Mouse (Mus musculus) liver, adult 2 months (tissue): ENCODE measurements around the gene Ntn3. TPM values are rescaled to one million over a fixed set of nuclear protein-coding genes. Genes with fewer than 3 reads are reported as not detected.

Experiments used
- DNase-seq: peaks from one replicate; pipeline ENCODE4 v3.0.0-alpha.2; 2011; ENCODE audit warnings: low read depth, low spot score; ENCODE audit errors: extremely low read depth
- H3K27ac ChIP-seq: fragments of 200-500 bp; replicated peaks from 2 replicates; pipeline ENCODE4 v1.5.1; 2012; ENCODE audit warnings: low read depth, mild to moderate bottlenecking, control low read depth, inconsistent platforms, low read length; ENCODE audit not compliant: insufficient read depth
- H3K27me3 ChIP-seq: fragments of 200-500 bp; 2 replicates; pipeline ENCODE4 v1.6.1; 2012; ENCODE audit warnings: mild to moderate bottlenecking, moderate library complexity, low read length, inconsistent platforms; ENCODE audit not compliant: control insufficient read depth, insufficient read depth
- H3K36me3 ChIP-seq: fragments of 200-500 bp; 2 replicates; pipeline ENCODE4 v1.6.1; 2012; ENCODE audit warnings: low read length, inconsistent platforms; ENCODE audit not compliant: control insufficient read depth, insufficient read depth
- H3K4me1 ChIP-seq: fragments of 200-500 bp; 2 replicates; pipeline ENCODE4 v1.6.1; 2011; ENCODE audit warnings: low read length; ENCODE audit not compliant: control insufficient read depth, insufficient read depth
- H3K4me3 ChIP-seq: fragments of 200-500 bp; 2 replicates; pipeline ENCODE4 v1.5.1; 2011; ENCODE audit warnings: low read depth, mild to moderate bottlenecking, control low read depth, low read length, moderate library complexity; ENCODE audit not compliant: insufficient read depth
- H3K79me2 ChIP-seq: fragments of 200-500 bp; 2 replicates; pipeline ENCODE4 v1.6.1; 2012; ENCODE audit warnings: inconsistent platforms, mild to moderate bottlenecking, low read length, moderate library complexity; ENCODE audit not compliant: control insufficient read depth, insufficient read depth
- H3K9ac ChIP-seq: fragments of 200-500 bp; 2 replicates; pipeline ENCODE4 v1.6.1; 2012; ENCODE audit warnings: low read depth, mild to moderate bottlenecking, control low read depth, inconsistent platforms, low read length
- CTCF ChIP-seq: fragments of 200-500 bp; IDR thresholded peaks from 2 replicates; pipeline ENCODE4 v1.5.1; 2011; ENCODE audit warnings: low read depth, low read length, control low read depth
- POLR2A ChIP-seq: fragments of 200-500 bp; IDR thresholded peaks from 2 replicates; pipeline ENCODE4 v1.6.1; 2011; ENCODE audit warnings: low read length, control low read depth; ENCODE audit not compliant: insufficient read depth; ENCODE audit errors: extremely low read depth
- WGBS: fragments of 180-500 bp; shearing (Covaris S2); methylation state at CpG from one replicate; pipeline ENCODE4 v1.1.7; 2018; 5-methylcytosine and 5-hydroxymethylcytosine counted together
- polyA plus RNA-seq: library from polyadenylated mRNA; depleted of rRNA; stranded (reverse); fragments of >200 nt; gene quantifications from 2 replicates; pipeline ENCODE4 v1.2.3, GENCODE M21; 2012
- total RNA-seq: library from RNA; depleted of rRNA; stranded (reverse); fragments of >200 nt; gene quantifications from 2 replicates; pipeline ENCODE4 v1.2.3, GENCODE M21; 2014

Ntn3 gene
- total and polyA plus RNA-seq, 2 experiments: 2.3 to 7.4 TPM

- peak; percentile 60 for DNase-seq
- H3K79me2 ChIP-seq: peaks cover 6% of the 10 kb centered on the region; the same call in 1 of the 2 replicates
- no peaks in the 10 kb centered on the region for H3K27me3 ChIP-seq
- H3K4me3 ChIP-seq: no peak overlapping the region
- 32% methylated on average over 8 of the region's 8 CpGs for WGBS
- no peaks in the 10 kb centered on the region; the same call in 1 of the 2 replicates for H3K36me3 ChIP-seq
- no peak overlapping the region for H3K9ac ChIP-seq
- no peak overlapping the region for H3K27ac ChIP-seq
- H3K4me1 ChIP-seq: peaks cover 11% of the 10 kb centered on the region
- TF ChIP-seq CTCF (no peak), POLR2A (no peak)
Measured at GRCm38 (mm10) chr17:24192848-24193247, 16.5 kb downstream of the Ntn3 start.

GRCm38 (mm10) chr17:24191481-24191880 lies 17.9 kb downstream of the Ntn3 start:
- no peak for DNase-seq
- H3K9ac ChIP-seq: no peak overlapping the region
- no peak overlapping the region for H3K27ac ChIP-seq
- H3K36me3 ChIP-seq: no peaks in the 10 kb centered on the region; the same call in 1 of the 2 replicates
- H3K79me2 ChIP-seq: peaks cover 6% of the 10 kb centered on the region; the same call in 1 of the 2 replicates
- TF ChIP-seq POLR2A (no peak), CTCF (no peak)
- H3K4me1 ChIP-seq: peaks cover 11% of the 10 kb centered on the region
- H3K4me3 ChIP-seq: no peak overlapping the region
- H3K27me3 ChIP-seq: no peaks in the 10 kb centered on the region
- 80% methylated on average over 4 of the region's 4 CpGs for WGBS

- Histone ChIP-seq H3K4me3 (no peak overlapping the region), H3K79me2 (peaks cover 6% of the 10 kb centered on the region; the same call in 1 of the 2 replicates), H3K27me3 (no peaks in the 10 kb centered on the region), H3K4me1 (peaks cover 11% of the 10 kb centered on the region), H3K27ac (no peak overlapping the region), H3K9ac (no peak overlapping the region), H3K36me3 (no peaks in the 10 kb centered on the region; the same call in 1 of the 2 replicates)
- WGBS: 85% methylated on average over 2 of the region's 2 CpGs
- no peak for DNase-seq
- no peak for TF ChIP-seq CTCF
Measured at GRCm38 (mm10) chr17:24190934-24191333, 18.4 kb downstream of the Ntn3 start.

- H3K27ac ChIP-seq: no peak overlapping the region
- no peak overlapping the region for H3K9ac ChIP-seq
- WGBS: 61% methylated on average over 3 of the region's 3 CpGs
- DNase-seq: no peak
- no peaks in the 10 kb centered on the region for H3K79me2 ChIP-seq
- TF ChIP-seq CTCF (no peak), POLR2A (no peak)
- peaks cover 5% of the 10 kb centered on the region for H3K4me1 ChIP-seq
- H3K36me3 ChIP-seq: 0 out of 2 replicates have a peak, but pooled peaks cover 1% of the 10 kb centered on the region
- H3K27me3 ChIP-seq: no peaks in the 10 kb centered on the region
- H3K4me3 ChIP-seq: no peak overlapping the region
Measured at GRCm38 (mm10) chr17:24174259-24174658, 35.1 kb downstream of the Ntn3 start.

GRCm38 (mm10) chr17:24173423-24173822 lies 35.9 kb downstream of the Ntn3 start:
- Histone ChIP-seq H3K36me3 (0 out of 2 replicates have a peak, but pooled peaks cover under 1% of the 10 kb centered on the region), H3K27me3 (no peaks in the 10 kb centered on the region), H3K4me1 (peaks cover 5% of the 10 kb centered on the region), H3K9ac (no peak overlapping the region), H3K27ac (no peak overlapping the region), H3K79me2 (peaks cover 7% of the 10 kb centered on the region), H3K4me3 (no peak overlapping the region)
- TF ChIP-seq POLR2A: no peak
- TF ChIP-seq CTCF: peak; percentile 73
- peak; percentile 69 for DNase-seq
- 5% methylated on average over 3 of the region's 3 CpGs for whole genome bisulfite sequencing

- no peak overlapping the region for H3K9ac ChIP-seq
- H3K27me3 ChIP-seq: no peaks in the 10 kb centered on the region
- no peak for DNase-seq
- peaks cover 14% of the 10 kb centered on the region for H3K79me2 ChIP-seq
- peaks cover 5% of the 10 kb centered on the region; the same call in 1 of the 2 replicates for H3K36me3 ChIP-seq
- no peak for TF ChIP-seq POLR2A
- no peak for TF ChIP-seq CTCF
- WGBS: 81% methylated on average over 4 of the region's 4 CpGs
- peaks cover 12% of the 10 kb centered on the region for H3K4me1 ChIP-seq
- H3K4me3 ChIP-seq: no peak overlapping the region
- peak overlapping the region; percentile 25 for H3K27ac ChIP-seq
Measured at GRCm38 (mm10) chr17:24171738-24172137, 37.6 kb downstream of the Ntn3 start.
